In genomic region chr17:45761902-45762301, GRCm38 (mm10) we compare ENCODE assay signal across 37 mouse cellular contexts. TPM values are rescaled to one million over a fixed set of nuclear protein-coding genes. Genes with fewer than 3 reads are reported as not detected.
DNase-seq lines count a peak whose midpoint lies in the region; ATAC-seq and TF ChIP-seq lines count a peak whose summit lies in the region.
"Had no signal": no experiment of that assay in that cellular context is flagged by ENCODE, and none has a peak within 500 bp of the region (broad histone marks: within the 10 kb centered on the region; RNA-seq: fewer than 3 reads in every experiment).

No protein-coding gene starts in this region.

- peaks cover 16% of the 10 kb centered on the region for H3K4me1 ChIP-seq in heart, embryonic 10.5 days
- H3K4me1 ChIP-seq in small intestine, adult 2 months (ENCODE audit: control insufficient read depth, insufficient read depth, insufficient read length, low read length): peaks cover 10% of the 10 kb centered on the region; the same call in 1 of the 2 replicates
- 0 out of 2 replicates have a peak, but pooled peaks cover 3% of the 10 kb centered on the region for H3K4me1 ChIP-seq in midbrain, embryonic 14.5 days (ENCODE audit: control insufficient read depth, insufficient read depth, low read length)

- H3K9ac ChIP-seq in midbrain, embryonic 14.5 days (replicated peaks; ENCODE audit: low read length): no peak overlapping the region
- H3K9ac ChIP-seq: embryonic facial prominence, embryonic 15.5 days; forebrain, embryonic 12.5 days; forebrain, postnatal 0 days; hindbrain, embryonic 15.5 days; liver, embryonic 14.5 days; lung, embryonic 15.5 days; neural tube, embryonic 12.5 days had no signal

- H3K9me3 ChIP-seq in heart, embryonic 10.5 days: no peaks in the 10 kb centered on the region
- H3K9me3 ChIP-seq in midbrain, embryonic 14.5 days (ENCODE audit: control insufficient read depth, low read length): no peaks in the 10 kb centered on the region
- H3K9me3 ChIP-seq: embryonic facial prominence, embryonic 15.5 days; forebrain, embryonic 12.5 days; hindbrain, embryonic 10.5 days; hindbrain, embryonic 15.5 days; lung, embryonic 15.5 days; midbrain, embryonic 10.5 days; neural tube, embryonic 12.5 days had no signal

- intact Hi-C loops in heart, postnatal 10 days (cut with DNase I): no loop called here
- intact Hi-C loops in left cerebral cortex, adult 2 months (cut with DNase I): no loop called here
- intact Hi-C loops in left cerebral cortex, postnatal 4 days (cut with DNase I): no loop called here

- 76% methylated on average over 3 of the region's 3 CpGs for WGBS in heart, embryonic 10.5 days
- 56% methylated on average over 3 of the region's 3 CpGs for WGBS in small intestine, adult 2 months
- 83% methylated on average over 3 of the region's 3 CpGs for WGBS in midbrain, embryonic 14.5 days

- no peak overlapping the region for H3K4me3 ChIP-seq in heart, embryonic 10.5 days
- H3K4me3 ChIP-seq in left cerebral cortex, adult 2 months: no peak overlapping the region
- no peak overlapping the region for H3K4me3 ChIP-seq in small intestine, adult 2 months (ENCODE audit: low read depth, low read length)
- H3K4me3 ChIP-seq in midbrain, embryonic 14.5 days (replicated peaks; ENCODE audit: low read depth, low read length): no peak overlapping the region
- H3K4me3 ChIP-seq: embryonic facial prominence, embryonic 15.5 days; forebrain, embryonic 12.5 days; hindbrain, embryonic 10.5 days; hindbrain, embryonic 15.5 days; lung, embryonic 15.5 days; midbrain, embryonic 10.5 days; myocyte; neural tube, embryonic 12.5 days had no signal

- ATAC-seq in frontal cortex, adult (ENCODE audit: low TSS enrichment): peak; percentile 41; the same call in 1 of the 2 replicates
- ATAC-seq in midbrain, embryonic 14.5 days (ENCODE audit: low FRiP score, low TSS enrichment): no peak
- ATAC-seq: activated CD4-positive, CD25-positive, alpha-beta regulatory T cell, adult 4 months; forebrain, postnatal 0 days; inflammation-experienced regulatory T-cells, adult 6 months; midbrain, embryonic 16.5 days had no signal

- no peak for DNase-seq in frontal cortex, postnatal 10 days (ENCODE audit: low spot score in 2 of 2)
- peak; percentile 32 to 52 for DNase-seq in heart, postnatal 10 days
- no peak for DNase-seq in heart, embryonic 10.5 days (ENCODE audit: low spot score)
- DNase-seq in left cerebral cortex, adult 2 months (ENCODE audit: extremely low spot score in 1 of 2, low spot score in 2 of 2): no peak
- DNase-seq in left cerebral cortex, postnatal 4 days: no peak
- DNase-seq in midbrain, embryonic 14.5 days: no peak
- DNase-seq: adrenal gland, adult 8-10 months; cerebellum, adult 2 months; cerebellum, postnatal 14 days; forebrain, postnatal 0 days; gastrocnemius, postnatal 36 days; kidney, adult 18-20 months; liver; right cerebral cortex, adult 18-20 months; thymus, adult 2 months; thymus, postnatal 36 days had no signal

- peaks cover 16% of the 10 kb centered on the region for H3K27me3 ChIP-seq in heart, embryonic 10.5 days (ENCODE audit: insufficient read depth, poor library complexity, severe bottlenecking)
- H3K27me3 ChIP-seq in small intestine, adult 2 months (ENCODE audit: control insufficient read depth, insufficient read depth, low read length): no peaks in the 10 kb centered on the region
- no peaks in the 10 kb centered on the region for H3K27me3 ChIP-seq in midbrain, embryonic 14.5 days (ENCODE audit: control insufficient read depth, insufficient read depth, low read length)
- H3K27me3 ChIP-seq: embryonic facial prominence, embryonic 15.5 days; hindbrain, embryonic 15.5 days; lung, embryonic 15.5 days; neural tube, embryonic 12.5 days had no signal

- TF ChIP-seq POLR2A in small intestine, adult 2 months (IDR thresholded peaks at IDR 0.05; ENCODE audit: low read depth, low read length): no peak

- TF ChIP-seq CTCF in left cerebral cortex, adult 2 months (IDR thresholded peaks at IDR 0.05): no peak
- TF ChIP-seq CTCF in small intestine, adult 2 months (IDR thresholded peaks at IDR 0.05; ENCODE audit: extremely low read depth, insufficient read length, insufficient replicate concordance, low read depth, low read length): no peak

- no peak overlapping the region for H3K27ac ChIP-seq in heart, embryonic 10.5 days
- H3K27ac ChIP-seq in left cerebral cortex, adult 2 months: peak overlapping the region; percentile 47; the same call in 1 of the 2 replicates
- 0 out of 2 replicates have a peak overlapping the region, but pooled peaks have one; percentile 14 for H3K27ac ChIP-seq in small intestine, adult 2 months (ENCODE audit: insufficient read depth, low read depth, low read length)
- H3K27ac ChIP-seq in midbrain, embryonic 14.5 days (replicated peaks; ENCODE audit: low read depth, low read length): no peak overlapping the region
- H3K27ac ChIP-seq: embryonic facial prominence, embryonic 15.5 days; forebrain, embryonic 12.5 days; hindbrain, embryonic 10.5 days; hindbrain, embryonic 15.5 days; liver, embryonic 14.5 days; lung, embryonic 15.5 days; midbrain, embryonic 10.5 days; neural tube, embryonic 12.5 days had no signal

- no peaks in the 10 kb centered on the region for H3K36me3 ChIP-seq in heart, embryonic 10.5 days
- no peaks in the 10 kb centered on the region for H3K36me3 ChIP-seq in small intestine, adult 2 months (ENCODE audit: control insufficient read depth, insufficient read depth, low read length)
- H3K36me3 ChIP-seq in midbrain, embryonic 14.5 days (ENCODE audit: control insufficient read depth, insufficient read depth, low read length): no peaks in the 10 kb centered on the region
- H3K36me3 ChIP-seq: embryonic facial prominence, embryonic 15.5 days; forebrain, embryonic 12.5 days; hindbrain, embryonic 10.5 days; hindbrain, embryonic 15.5 days; lung, embryonic 15.5 days; midbrain, embryonic 10.5 days; neural tube, embryonic 12.5 days had no signal

- no peak overlapping the region for H3K4me2 ChIP-seq in midbrain, embryonic 14.5 days (ENCODE audit: low read length)
- H3K4me2 ChIP-seq: embryonic facial prominence, embryonic 15.5 days; forebrain, embryonic 12.5 days; hindbrain, embryonic 15.5 days; lung, embryonic 15.5 days; neural tube, embryonic 12.5 days had no signal

RNA-seq across cellular contexts. Expression of gene 1600014C23Rik, which starts 28.3 kb away (rescaled TPM):
- not detected for total RNA-seq in heart, postnatal 10 days (2021)
- polyA plus RNA-seq in heart, embryonic 10.5 days (2016; fragmentation: Nextera tagmentation; extraction: Ambion mirVana): 0.62 TPM in 1 of 2 replicates, not detected in the other
- not detected for total RNA-seq in left cerebral cortex, adult 2 months (2021)
- total RNA-seq in left cerebral cortex, postnatal 4 days (2021): not detected
- not detected in 2 replicates for polyA plus RNA-seq in small intestine, adult 2 months (2012; rRNA removed)
- polyA plus RNA-seq in midbrain, embryonic 14.5 days (2014; fragmentation: Nextera tagmentation; extraction: Ambion mirVana): 0.47 TPM in 1 of 2 replicates, not detected in the other
- total RNA-seq: adrenal gland, adult 8-10 months; adrenal gland, postnatal 4 days; ES-E14; forebrain, postnatal 0 days; gastrocnemius, postnatal 36 days; layer of hippocampus, adult 18-20 months; megakaryocyte progenitor cell, adult 5-6 weeks had no signal
- polyA plus RNA-seq: activated CD4-positive, CD25-positive, alpha-beta regulatory T cell, adult 4 months; C2C12; cortical plate, adult 2 months; embryonic facial prominence, embryonic 15.5 days; forebrain, postnatal 0 days; inflammation-experienced regulatory T-cells, adult 6 months; limb, embryonic 11.5 days; liver, embryonic 14.5 days; lung, embryonic 15.5 days; midbrain, embryonic 16.5 days; neural tube, embryonic 12.5 days; thymus, adult 2 months had no signal

Comparison
In these comparisons a context has a peak if more than half of its experiments do, and no peak if none do; other contexts are left out.
1. DNase-seq: peak in heart, postnatal 10 days (2 of 2); none in frontal cortex, postnatal 10 days (0 of 2), heart, embryonic 10.5 days (single experiment), left cerebral cortex, adult 2 months (0 of 2), left cerebral cortex, postnatal 4 days (single experiment) and midbrain, embryonic 14.5 days (single experiment).
2. H3K27ac ChIP-seq: peak in left cerebral cortex, adult 2 months (single experiment) and small intestine, adult 2 months (single experiment); none in heart, embryonic 10.5 days (single experiment) and midbrain, embryonic 14.5 days (single experiment).